Mouse (Mus musculus) kidney, postnatal 0 days (tissue): ENCODE data around the gene Hnrnph3. TPM values are rescaled to one million over a fixed set of nuclear protein-coding genes. Genes with fewer than 3 reads are reported as not detected.
A peak's percentile ranks its signal among the peaks of the same experiment; 100 is the strongest.

Experiments used
- ATAC-seq: fragments of 200-750 bp; cut with Nextera tagmentation; replicated peaks from 2 replicates; pipeline ENCODE4 v1.8.0; 2017; ENCODE audit warnings: low read depth, moderate number of reproducible peaks, moderate TSS enrichment, moderate library complexity; ENCODE audit not compliant: low FRiP score
- DNase-seq: peaks from one replicate; pipeline ENCODE4 v3.0.0-alpha.2; 2016; ENCODE audit warnings: low spot score
- H3K27ac ChIP-seq: fragments of 300-500 bp; sonication (generic); 2 replicates; pipeline ENCODE4 v1.5.1; 2014; ENCODE audit warnings: mild to moderate bottlenecking
- H3K27me3 ChIP-seq: fragments of 300-500 bp; sonication (generic); 2 replicates; pipeline ENCODE4 v1.6.1; 2014; ENCODE audit warnings: low read length, mixed read lengths; ENCODE audit not compliant: insufficient read depth
- H3K36me3 ChIP-seq: fragments of 300-500 bp; sonication (generic); 2 replicates; pipeline ENCODE4 v1.6.1; 2014; ENCODE audit warnings: low read length, mixed read lengths; ENCODE audit not compliant: insufficient read depth
- H3K4me1 ChIP-seq: fragments of 300-500 bp; sonication (generic); replicated peaks from 2 replicates; pipeline ENCODE4 v1.6.1; 2014; ENCODE audit warnings: antibody characterized with exemption, low read length, mixed read lengths; ENCODE audit not compliant: insufficient read depth
- H3K4me2 ChIP-seq: fragments of 300-500 bp; sonication (generic); 2 replicates; pipeline ENCODE4 v1.6.1; 2014; ENCODE audit warnings: mild to moderate bottlenecking, low read length, moderate library complexity, mixed read lengths
- H3K4me3 ChIP-seq: fragments of 300-500 bp; sonication (generic); replicated peaks from 2 replicates; pipeline ENCODE4 v1.5.1; 2014; ENCODE audit warnings: low read depth, low read length
- H3K9ac ChIP-seq: fragments of 300-500 bp; sonication (generic); 2 replicates; pipeline ENCODE4 v1.6.1; 2014; ENCODE audit warnings: low read depth, low read length
- H3K9me3 ChIP-seq: fragments of 300-500 bp; sonication (generic); replicated peaks from 2 replicates; pipeline ENCODE4 v1.6.1; 2016; ENCODE audit warnings: low read length, inconsistent platforms, mixed read lengths
- CTCF ChIP-seq: IDR thresholded peaks from 2 replicates; pipeline ENCODE4 v1.5.1; 2016; ENCODE audit warnings: antibody characterized with exemption, low read depth, mild to moderate bottlenecking, moderate library complexity
- WGBS: fragments of 180-500 bp; shearing (Covaris S2); extraction: QIAGEN DNeasy Blood & Tissue Kit; methylation state at CpG from one replicate; pipeline ENCODE4 v1.1.7; 2014; 5-methylcytosine and 5-hydroxymethylcytosine counted together
- polyA plus RNA-seq: library from polyadenylated mRNA; unstranded; fragments of >200 nt; fragmentation: Nextera tagmentation; extraction: Ambion mirVana; gene quantifications from 2 replicates; pipeline ENCODE4 v1.2.1, GENCODE M21; 2015

The Hnrnph3 gene
- polyA plus RNA-seq, 1 experiment from 2014 or later, result 56.7 TPM

- DNase-seq (no peak), ATAC-seq (peak; percentile 68; the same call in 1 of the 2 replicates)
- no peaks in the 10 kb centered on the region for H3K36me3 ChIP-seq
- peak overlapping the region; percentile 19; the same call in 1 of the 2 replicates for H3K4me2 ChIP-seq
- no peak overlapping the region for H3K4me3 ChIP-seq
- H3K4me1 ChIP-seq, result no peaks in the 10 kb centered on the region
- H3K27me3 ChIP-seq, result no peaks in the 10 kb centered on the region
- no peaks in the 10 kb centered on the region for H3K9me3 ChIP-seq
- H3K27ac ChIP-seq, result peak overlapping the region; percentile 31; the same call in 1 of the 2 replicates
- 56% methylated on average over 14 of the region's 14 CpGs for WGBS
- H3K9ac ChIP-seq, result no peak overlapping the region
- TF ChIP-seq CTCF, result no peak
Measured at GRCm38 (mm10) chr10:63038571-63039320, 14.7 kb upstream of the Hnrnph3 start.

- no peaks in the 10 kb centered on the region for H3K4me1 ChIP-seq
- H3K36me3 ChIP-seq, result no peaks in the 10 kb centered on the region
- no peaks in the 10 kb centered on the region for H3K27me3 ChIP-seq
- no peak for TF ChIP-seq CTCF
- WGBS, result 67% methylated on average over 3 of the region's 3 CpGs
- H3K4me3 ChIP-seq, result no peak overlapping the region
- DNase-seq, result no peak
- H3K27ac ChIP-seq, result no peak overlapping the region
- no peak overlapping the region for H3K4me2 ChIP-seq
- H3K9me3 ChIP-seq, result no peaks in the 10 kb centered on the region
- ATAC-seq, result no peak
- no peak overlapping the region for H3K9ac ChIP-seq
Measured at GRCm38 (mm10) chr10:63032956-63033355, 8.9 kb upstream of the Hnrnph3 start.

- TF ChIP-seq CTCF, result no peak
- ATAC-seq (no peak), DNase-seq (no peak)
- Histone ChIP-seq H3K4me2 (no peak overlapping the region), H3K27me3 (no peaks in the 10 kb centered on the region), H3K9me3 (no peaks in the 10 kb centered on the region), H3K27ac (no peak overlapping the region), H3K4me3 (no peak overlapping the region), H3K4me1 (no peaks in the 10 kb centered on the region), H3K9ac (no peak overlapping the region), H3K36me3 (no peaks in the 10 kb centered on the region)
- WGBS, result 89% methylated on average over 3 of the region's 3 CpGs
Measured at GRCm38 (mm10) chr10:63032267-63032666, 8.2 kb upstream of the Hnrnph3 start.

- no peak overlapping the region for H3K4me3 ChIP-seq
- no peak for TF ChIP-seq CTCF
- ATAC-seq (no peak), DNase-seq (no peak)
- 0 out of 2 replicates have a peak, but pooled peaks cover 17% of the 10 kb centered on the region for H3K4me1 ChIP-seq
- H3K9ac ChIP-seq, result no peak overlapping the region
- no peak overlapping the region for H3K27ac ChIP-seq
- H3K9me3 ChIP-seq, result no peaks in the 10 kb centered on the region
- whole genome bisulfite sequencing, result 90% methylated on average over 4 of the region's 4 CpGs
- no peaks in the 10 kb centered on the region for H3K27me3 ChIP-seq
- H3K4me2 ChIP-seq, result no peak overlapping the region
- H3K36me3 ChIP-seq, result no peaks in the 10 kb centered on the region
Measured at GRCm38 (mm10) chr10:63028396-63028795, 4.4 kb upstream of the Hnrnph3 start.

- 93% methylated on average over 10 of the region's 10 CpGs for WGBS
- no peak for ATAC-seq
- H3K4me3 ChIP-seq, result no peak overlapping the region
Measured at GRCm38 (mm10) chr10:63027376-63028161, 3.6 kb upstream of the Hnrnph3 start.

GRCm38 (mm10) chr10:63026795-63027160 lies 2.8 kb upstream of the Hnrnph3 start:
- Histone ChIP-seq H3K4me3 (no peak overlapping the region), H3K27me3 (no peaks in the 10 kb centered on the region), H3K27ac (peak overlapping the region; percentile 64; the same call in 1 of the 2 replicates), H3K4me2 (no peak overlapping the region), H3K36me3 (no peaks in the 10 kb centered on the region), H3K9me3 (no peaks in the 10 kb centered on the region), H3K4me1 (0 out of 2 replicates have a peak, but pooled peaks cover 17% of the 10 kb centered on the region), H3K9ac (no peak overlapping the region)
- ATAC-seq, result no peak
- DNase-seq, result no peak
- 90% methylated on average over 6 of the region's 6 CpGs for WGBS
- no peak for TF ChIP-seq CTCF

More at GRCm38 (mm10) chr10:63027376-63028161, 3.6 kb upstream of the Hnrnph3 start:
- Histone ChIP-seq H3K27me3 (no peaks in the 10 kb centered on the region), H3K27ac (no peak overlapping the region), H3K4me2 (no peak overlapping the region), H3K9me3 (no peaks in the 10 kb centered on the region), H3K9ac (no peak overlapping the region), H3K4me1 (0 out of 2 replicates have a peak, but pooled peaks cover 17% of the 10 kb centered on the region), H3K36me3 (no peaks in the 10 kb centered on the region)
- TF ChIP-seq CTCF, result no peak
- no peak for DNase-seq
